Mouse (Mus musculus): ENCODE results near the gene Wwox.

Wwox gene

DNA sequence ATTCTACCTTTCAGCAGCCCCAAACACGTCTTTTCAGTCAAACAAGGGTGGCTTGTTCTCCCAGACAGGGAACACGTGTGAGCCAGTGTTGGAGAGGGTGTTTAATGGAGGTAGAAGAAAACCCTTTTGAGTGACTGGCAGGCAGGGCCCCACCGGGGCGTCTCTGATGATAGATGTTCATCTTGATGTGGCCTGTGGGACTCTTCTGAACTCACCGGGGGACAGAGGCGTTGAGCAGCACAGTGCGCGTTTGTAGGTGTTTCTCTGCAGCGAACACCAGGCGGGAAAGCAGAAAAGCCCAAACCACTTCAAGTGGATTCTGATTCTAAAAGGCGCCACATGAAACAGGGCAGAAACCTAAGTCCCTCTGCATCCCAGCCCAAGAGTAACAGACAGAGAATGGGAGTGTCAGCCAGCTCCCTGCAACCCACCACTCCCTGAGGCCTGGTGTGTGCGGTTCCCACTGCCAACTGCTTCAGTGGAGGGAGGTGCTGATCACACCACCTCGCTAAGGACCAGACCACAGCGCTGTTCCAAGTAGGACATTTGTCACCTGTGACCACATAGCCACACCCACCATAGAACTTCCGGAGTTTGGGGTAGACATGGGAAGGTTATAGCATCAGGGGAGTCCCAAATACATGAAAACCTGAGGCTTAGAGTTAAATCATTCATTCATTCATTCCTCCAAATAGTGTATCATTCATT is 960.7 kb downstream of the Wwox start:
- DNase-seq = no peak

Data from cerebellum, adult 9-10 months (tissue).